Mouse (Mus musculus): ENCODE data around the gene Pitpnc1. TPM values are rescaled to one million over a fixed set of nuclear protein-coding genes. Genes with fewer than 3 reads are reported as not detected.

Pitpnc1 gene
- polyA plus RNA-seq, 1 experiment from 2014 or later = 36.1 TPM

GRCm38 (mm10) chr11:107393154-107393827 is 77.2 kb downstream of the Pitpnc1 start:
- H3K4me1 ChIP-seq = peaks cover 42% of the 10 kb centered on the region
- WGBS = 93% methylated on average over 7 of the region's 7 CpGs
- H3K9me3 ChIP-seq (replicated peaks) = no peaks in the 10 kb centered on the region
- H3K4me2 ChIP-seq = no peak overlapping the region
- ATAC-seq = no peak
- H3K36me3 ChIP-seq (ENCODE audit: poor library complexity, severe bottlenecking) = no peaks in the 10 kb centered on the region
- no peaks in the 10 kb centered on the region for H3K27me3 ChIP-seq
- H3K9ac ChIP-seq = no peak overlapping the region
- no peak overlapping the region for H3K4me3 ChIP-seq
- H3K27ac ChIP-seq = no peak overlapping the region

GRCm38 (mm10) chr11:107390540-107390939 is 80.0 kb downstream of the Pitpnc1 start:
- peak overlapping the region; percentile 49 for H3K27ac ChIP-seq
- no peaks in the 10 kb centered on the region for H3K27me3 ChIP-seq
- H3K4me2 ChIP-seq = 0 out of 2 replicates have a peak overlapping the region, but pooled peaks have one; percentile 6
- peak overlapping the region; percentile 2; the same call in 1 of the 2 replicates for H3K9ac ChIP-seq
- WGBS = 2% methylated on average over 2 of the region's 2 CpGs
- no peak overlapping the region for H3K4me3 ChIP-seq
- H3K9me3 ChIP-seq (replicated peaks) = no peaks in the 10 kb centered on the region
- ATAC-seq = peak; percentile 54; the same call in 1 of the 2 replicates
- peaks cover 32% of the 10 kb centered on the region for H3K4me1 ChIP-seq
- H3K36me3 ChIP-seq (ENCODE audit: poor library complexity, severe bottlenecking) = no peaks in the 10 kb centered on the region

- ATAC-seq = peak; percentile 71; the same call in 1 of the 2 replicates
- Histone ChIP-seq H3K9me3 (replicated peaks) (no peaks in the 10 kb centered on the region), H3K27me3 (no peaks in the 10 kb centered on the region), H3K27ac (peak overlapping the region; percentile 49; the same call in 1 of the 2 replicates), H3K4me3 (no peak overlapping the region), H3K4me2 (0 out of 2 replicates have a peak overlapping the region, but pooled peaks have one; percentile 6), H3K36me3 (ENCODE audit: poor library complexity, severe bottlenecking) (no peaks in the 10 kb centered on the region), H3K4me1 (peaks cover 32% of the 10 kb centered on the region), H3K9ac (no peak overlapping the region)
- WGBS = 32% methylated on average over 10 of the region's 10 CpGs
These were observed 80.5 kb downstream of the Pitpnc1 start for GRCm38 (mm10) chr11:107390001-107390400.

- Histone ChIP-seq H3K4me1 (peaks cover 37% of the 10 kb centered on the region), H3K36me3 (ENCODE audit: poor library complexity, severe bottlenecking) (no peaks in the 10 kb centered on the region), H3K27me3 (no peaks in the 10 kb centered on the region), H3K9me3 (replicated peaks) (no peaks in the 10 kb centered on the region), H3K27ac (no peak overlapping the region), H3K9ac (no peak overlapping the region), H3K4me2 (no peak overlapping the region), H3K4me3 (no peak overlapping the region)
- ATAC-seq = no peak
- 93% methylated on average over 10 of the region's 10 CpGs for WGBS
These were observed 84.0 kb downstream of the Pitpnc1 start for GRCm38 (mm10) chr11:107386481-107386880.

GRCm38 (mm10) chr11:107385306-107385705 is 85.2 kb downstream of the Pitpnc1 start:
- H3K9me3 ChIP-seq (replicated peaks) = no peaks in the 10 kb centered on the region
- 57% methylated on average over 4 of the region's 4 CpGs for WGBS
- no peak overlapping the region for H3K4me2 ChIP-seq
- ATAC-seq = no peak
- H3K27ac ChIP-seq = no peak overlapping the region
- no peaks in the 10 kb centered on the region for H3K36me3 ChIP-seq (ENCODE audit: poor library complexity, severe bottlenecking)
- H3K9ac ChIP-seq = no peak overlapping the region
- no peaks in the 10 kb centered on the region for H3K27me3 ChIP-seq
- H3K4me1 ChIP-seq = peaks cover 26% of the 10 kb centered on the region
- H3K4me3 ChIP-seq = no peak overlapping the region

- Histone ChIP-seq H3K4me1 (peaks cover 13% of the 10 kb centered on the region), H3K27ac (no peak overlapping the region), H3K4me2 (no peak overlapping the region), H3K9me3 (replicated peaks) (no peaks in the 10 kb centered on the region), H3K36me3 (ENCODE audit: poor library complexity, severe bottlenecking) (no peaks in the 10 kb centered on the region), H3K27me3 (no peaks in the 10 kb centered on the region), H3K9ac (no peak overlapping the region), H3K4me3 (no peak overlapping the region)
- no peak for ATAC-seq
- 87% methylated on average over 6 of the region's 6 CpGs for WGBS
These were observed 86.5 kb downstream of the Pitpnc1 start for GRCm38 (mm10) chr11:107383985-107384384.

GRCm38 (mm10) chr11:107379965-107380364 is 90.5 kb downstream of the Pitpnc1 start:
- H3K36me3 ChIP-seq (ENCODE audit: poor library complexity, severe bottlenecking) = no peaks in the 10 kb centered on the region
- ATAC-seq = no peak
- H3K9ac ChIP-seq = no peak overlapping the region
- peaks cover 13% of the 10 kb centered on the region for H3K4me1 ChIP-seq
- no peak overlapping the region for H3K4me2 ChIP-seq
- WGBS = 91% methylated on average over 9 of the region's 9 CpGs
- H3K27me3 ChIP-seq = no peaks in the 10 kb centered on the region
- H3K27ac ChIP-seq = no peak overlapping the region
- no peak overlapping the region for H3K4me3 ChIP-seq
- no peaks in the 10 kb centered on the region for H3K9me3 ChIP-seq (replicated peaks)

- H3K4me1 ChIP-seq = peaks cover 13% of the 10 kb centered on the region
- H3K4me3 ChIP-seq = no peak overlapping the region
- no peak overlapping the region for H3K27ac ChIP-seq
- H3K4me2 ChIP-seq = no peak overlapping the region
- WGBS = 89% methylated on average over 22 of the region's 22 CpGs
- ATAC-seq = no peak
- H3K27me3 ChIP-seq = no peaks in the 10 kb centered on the region
- no peaks in the 10 kb centered on the region for H3K9me3 ChIP-seq (replicated peaks)
- H3K9ac ChIP-seq = no peak overlapping the region
- H3K36me3 ChIP-seq (ENCODE audit: poor library complexity, severe bottlenecking) = no peaks in the 10 kb centered on the region
These were observed 91.2 kb downstream of the Pitpnc1 start for GRCm38 (mm10) chr11:107379089-107379845.

GRCm38 (mm10) chr11:107377326-107377725 is 93.2 kb downstream of the Pitpnc1 start:
- Histone ChIP-seq H3K4me1 (peaks cover 16% of the 10 kb centered on the region), H3K36me3 (ENCODE audit: poor library complexity, severe bottlenecking) (no peaks in the 10 kb centered on the region), H3K9me3 (replicated peaks) (no peaks in the 10 kb centered on the region), H3K27me3 (no peaks in the 10 kb centered on the region), H3K27ac (no peak overlapping the region), H3K9ac (no peak overlapping the region), H3K4me3 (no peak overlapping the region), H3K4me2 (no peak overlapping the region)
- 97% methylated on average over 6 of the region's 6 CpGs for WGBS
- no peak for ATAC-seq

- Histone ChIP-seq H3K4me2 (no peak overlapping the region), H3K27me3 (no peaks in the 10 kb centered on the region), H3K27ac (peak overlapping the region; percentile 20; the same call in 1 of the 2 replicates), H3K9me3 (replicated peaks) (no peaks in the 10 kb centered on the region), H3K36me3 (ENCODE audit: poor library complexity, severe bottlenecking) (no peaks in the 10 kb centered on the region), H3K4me1 (peaks cover 16% of the 10 kb centered on the region), H3K4me3 (no peak overlapping the region), H3K9ac (no peak overlapping the region)
- WGBS = 72% methylated on average over 12 of the region's 12 CpGs
- ATAC-seq = 0 out of 2 replicates have a peak, but pooled peaks have one; percentile 36
These were observed 94.2 kb downstream of the Pitpnc1 start for GRCm38 (mm10) chr11:107376272-107376671.

GRCm38 (mm10) chr11:107375816-107376215 is 94.7 kb downstream of the Pitpnc1 start:
- 88% methylated on average over 11 of the region's 11 CpGs for WGBS
- Histone ChIP-seq H3K9me3 (replicated peaks) (no peaks in the 10 kb centered on the region), H3K36me3 (ENCODE audit: poor library complexity, severe bottlenecking) (no peaks in the 10 kb centered on the region), H3K9ac (no peak overlapping the region), H3K27me3 (no peaks in the 10 kb centered on the region), H3K4me2 (no peak overlapping the region), H3K4me3 (no peak overlapping the region), H3K4me1 (peaks cover 16% of the 10 kb centered on the region), H3K27ac (no peak overlapping the region)
- ATAC-seq = no peak

GRCm38 (mm10) chr11:107373569-107373968 is 96.9 kb downstream of the Pitpnc1 start:
- WGBS = 91% methylated on average over 6 of the region's 6 CpGs
- Histone ChIP-seq H3K4me3 (no peak overlapping the region), H3K4me1 (peaks cover 16% of the 10 kb centered on the region), H3K36me3 (ENCODE audit: poor library complexity, severe bottlenecking) (no peaks in the 10 kb centered on the region), H3K4me2 (no peak overlapping the region), H3K27ac (no peak overlapping the region), H3K9ac (no peak overlapping the region), H3K27me3 (no peaks in the 10 kb centered on the region), H3K9me3 (replicated peaks) (no peaks in the 10 kb centered on the region)
- ATAC-seq = no peak
